Mouse (Mus musculus) MEL (cell line): Measurements from ENCODE around the gene Wdr38. TPM values are rescaled to one million over a fixed set of nuclear protein-coding genes. Genes with fewer than 3 reads are reported as not detected.

Experiments
- DNase-seq: peaks from one replicate; pipeline ENCODE4 v3.0.0; 2011; ENCODE audit warnings: low read depth, low spot score
- H3K27ac ChIP-seq: 2 replicates; pipeline ENCODE4 v1.5.1; 2012; ENCODE audit warnings: low read depth, mild to moderate bottlenecking, control low read depth, low read length, moderate library complexity; ENCODE audit not compliant: control insufficient read depth
- H3K27me3 ChIP-seq, 2 experiments: fragments of 150-350 bp in 1 of 2; sonication (generic) in 1 of 2; 2 replicates each; pipeline ENCODE4 v1.6.1; 2012; ENCODE audit warnings: low read length in 2 of 2, mild to moderate bottlenecking in 2 of 2, improper control_type of control experiment in 1 of 2, moderate library complexity in 1 of 2; ENCODE audit not compliant: insufficient read depth in 2 of 2, control insufficient read depth in 1 of 2
- H3K36me3 ChIP-seq, 2 experiments: 2 replicates each; pipeline ENCODE4 v1.6.1; 2012 to 2014; ENCODE audit warnings: low read length in 2 of 2, improper control_type of control experiment in 1 of 2, inconsistent platforms in 1 of 2, mild to moderate bottlenecking in 1 of 2; ENCODE audit not compliant: insufficient read depth in 2 of 2, control insufficient read depth in 1 of 2
- H3K4me1 ChIP-seq, 2 experiments: fragments of 150-350 bp in 1 of 2; sonication (generic) in 1 of 2; 2 replicates each; pipeline ENCODE4 v1.6.1; 2012; ENCODE audit warnings: low read length in 2 of 2, improper control_type of control experiment in 1 of 2, mild to moderate bottlenecking in 1 of 2; ENCODE audit not compliant: insufficient read depth in 2 of 2, control insufficient read depth in 1 of 2
- H3K4me3 ChIP-seq, 2 experiments: fragments of 150-350 bp in 1 of 2; sonication (generic) in 1 of 2; 2 replicates each; pipeline ENCODE4 v1.5.1; 2012; ENCODE audit warnings: low read depth in 2 of 2, low read length in 2 of 2, mild to moderate bottlenecking in 2 of 2, moderate library complexity in 2 of 2, control low read depth in 1 of 2, improper control_type of control experiment in 1 of 2; ENCODE audit not compliant: control insufficient read depth in 1 of 2, insufficient read depth in 1 of 2
- H3K79me2 ChIP-seq: 2 replicates; pipeline ENCODE4 v1.6.1; 2012; ENCODE audit warnings: mild to moderate bottlenecking, low read length, moderate library complexity; ENCODE audit not compliant: control insufficient read depth, poor library complexity, insufficient read depth
- H3K9ac ChIP-seq: 2 replicates; pipeline ENCODE4 v1.6.1; 2012; ENCODE audit warnings: low read depth, mild to moderate bottlenecking, control low read depth, low read length, moderate library complexity; ENCODE audit not compliant: control insufficient read depth, poor library complexity, severe bottlenecking
- H3K9me3 ChIP-seq: fragments of 150-350 bp; sonication (generic); replicated peaks from 2 replicates; pipeline ENCODE4 v1.6.1; 2012; ENCODE audit warnings: mild to moderate bottlenecking, low read length, improper control_type of control experiment, moderate library complexity; ENCODE audit not compliant: insufficient read depth
- CHD1 ChIP-seq: IDR thresholded peaks from 2 replicates; pipeline ENCODE4 v1.6.1; 2012; ENCODE audit warnings: low read depth, mild to moderate bottlenecking, inconsistent platforms, low read length, improper control_type of control experiment
- CHD2 ChIP-seq: IDR thresholded peaks from 2 replicates; pipeline ENCODE4 v1.6.1; 2011; ENCODE audit warnings: low read length, improper control_type of control experiment
- CTCF ChIP-seq, 3 experiments: IDR thresholded peaks in 2 of 3; conservative IDR thresholded peaks in 1 of 3; 2 replicates each; pipeline ENCODE4 v1.5.1; 2011 to 2012; ENCODE audit warnings: low read length in 3 of 3, low read depth in 2 of 3, mild to moderate bottlenecking in 2 of 3, improper control_type of control experiment in 1 of 3, inconsistent platforms in 1 of 3, mixed read lengths in 1 of 3, moderate library complexity in 1 of 3; ENCODE audit not compliant: control insufficient read depth in 1 of 3, insufficient read depth in 1 of 3, poor library complexity in 1 of 3, severe bottlenecking in 1 of 3
- E2F4 ChIP-seq: IDR thresholded peaks from 2 replicates; pipeline ENCODE4 v1.6.1; 2011; ENCODE audit warnings: low read depth, low read length, improper control_type of control experiment, borderline replicate concordance
- ETS1 ChIP-seq: IDR thresholded peaks from 2 replicates; pipeline ENCODE4 v1.6.1; 2012; ENCODE audit warnings: low read depth, mild to moderate bottlenecking, inconsistent platforms, low read length, improper control_type of control experiment, moderate library complexity
- HCFC1 ChIP-seq: IDR thresholded peaks from 2 replicates; pipeline ENCODE4 v1.6.1; 2012; ENCODE audit warnings: low read depth, mild to moderate bottlenecking, inconsistent platforms, low read length, improper control_type of control experiment, moderate library complexity
- JUND ChIP-seq: IDR thresholded peaks from 2 replicates; pipeline ENCODE4 v1.6.1; 2011; ENCODE audit warnings: low read depth, mild to moderate bottlenecking, improper control_type of control experiment, low read length
- MAFK ChIP-seq: IDR thresholded peaks from 2 replicates; pipeline ENCODE4 v1.6.1; 2011; ENCODE audit warnings: low read depth, mild to moderate bottlenecking, low read length, improper control_type of control experiment, borderline replicate concordance
- MYB ChIP-seq: IDR thresholded peaks from 2 replicates; pipeline ENCODE4 v1.6.1; 2011; ENCODE audit warnings: mild to moderate bottlenecking, low read depth, low read length, improper control_type of control experiment
- MYC ChIP-seq: IDR thresholded peaks from 2 replicates; pipeline ENCODE4 v1.6.1; 2011; ENCODE audit warnings: low read depth, mild to moderate bottlenecking, low read length, improper control_type of control experiment, moderate library complexity
- NELFE ChIP-seq: IDR thresholded peaks from 2 replicates; pipeline ENCODE4 v1.6.1; 2011; ENCODE audit warnings: low read depth, low read length, improper control_type of control experiment
- NRF1 ChIP-seq: IDR thresholded peaks from 2 replicates; pipeline ENCODE4 v1.6.1; 2014; ENCODE audit warnings: low read depth, mild to moderate bottlenecking, inconsistent platforms, low read length, improper control_type of control experiment, moderate library complexity; ENCODE audit not compliant: poor library complexity, insufficient read depth, severe bottlenecking
- POLR2A ChIP-seq, 2 experiments: IDR thresholded peaks; 2 replicates each; pipeline ENCODE4 v1.6.1; 2011 to 2012; ENCODE audit warnings: low read length in 2 of 2, mild to moderate bottlenecking in 2 of 2, control low read depth in 1 of 2, improper control_type of control experiment in 1 of 2, low read depth in 1 of 2, moderate library complexity in 1 of 2; ENCODE audit not compliant: control insufficient read depth in 1 of 2, insufficient read depth in 1 of 2, poor library complexity in 1 of 2
- POLR2AphosphoS2 ChIP-seq: IDR thresholded peaks from 2 replicates; pipeline ENCODE4 v1.6.1; 2011; ENCODE audit warnings: low read length, improper control_type of control experiment
- RCOR1 ChIP-seq: IDR thresholded peaks from 2 replicates; pipeline ENCODE4 v1.6.1; 2012; ENCODE audit warnings: low read depth, mild to moderate bottlenecking, inconsistent platforms, low read length, improper control_type of control experiment
- SIN3A ChIP-seq: IDR thresholded peaks from 2 replicates; pipeline ENCODE4 v1.6.1; 2012; ENCODE audit warnings: low read length, improper control_type of control experiment, inconsistent platforms
- SMC3 ChIP-seq: IDR thresholded peaks from 2 replicates; pipeline ENCODE4 v1.6.1; 2011; ENCODE audit warnings: low read depth, low read length, improper control_type of control experiment
- TBP ChIP-seq: IDR thresholded peaks from 2 replicates; pipeline ENCODE4 v1.8.0; 2011; ENCODE audit warnings: low read depth, low read length, improper control_type of control experiment
- ZC3H11A ChIP-seq: IDR thresholded peaks from 2 replicates; pipeline ENCODE4 v1.6.1; 2012; ENCODE audit warnings: low read depth, mild to moderate bottlenecking, inconsistent platforms, low read length, improper control_type of control experiment
- ZMIZ1 ChIP-seq: IDR thresholded peaks from 2 replicates; pipeline ENCODE4 v1.6.1; 2012; ENCODE audit warnings: low read depth, mild to moderate bottlenecking, inconsistent platforms, low read length, improper control_type of control experiment, moderate library complexity
- polyA plus RNA-seq, 2 experiments: library from polyadenylated mRNA; stranded (reverse) in 1 of 2; unstranded in 1 of 2; fragments of >175 nt in 1 of 2; fragments of >200 nt in 1 of 2; gene quantifications; 2 replicates each; pipeline versions ENCODE4 v1.2.1 to v1.2.4; 2012; ENCODE audit warnings: low replicate concordance in 2 of 2, low read depth in 1 of 2; ENCODE audit not compliant: insufficient read length in 2 of 2, insufficient read depth in 1 of 2, missing spikeins in 1 of 2
- total RNA-seq: library from RNA; depleted of rRNA; stranded (reverse); fragments of 300-350 nt; gene quantifications from 2 replicates; pipeline ENCODE4 v1.2.3, GENCODE M21; 2012

Wdr38 gene
- total and polyA plus RNA-seq, 3 experiments: 0.77 to 0.79 TPM; not detected in 1

- Histone ChIP-seq H3K27me3 (no peaks in the 10 kb centered on the region), H3K36me3 (peaks cover 0 to 13% of the 10 kb centered on the region in 2 experiments; a peak in 3 of 4 replicates), H3K9me3 (no peaks in the 10 kb centered on the region), H3K9ac (peak overlapping the region; percentile 28)
- peak; percentile 63 for DNase-seq
- TF ChIP-seq ZMIZ1 (no peak), MYC (no peak), JUND (no peak), POLR2A (IDR thresholded peaks at IDR 0.05; ENCODE audit: control insufficient read depth in 1 of 2, insufficient read depth in 1 of 2, low read depth in 1 of 2, low read length in 2 of 2, poor library complexity in 1 of 2) (no peak), CTCF (IDR thresholded peaks at IDR 0.05 in 2 of 3, conservative IDR thresholded peaks at IDR 0.05 in 1 of 3; ENCODE audit: control insufficient read depth in 1 of 3, insufficient read depth in 1 of 3, low read depth in 2 of 3, low read length in 3 of 3, poor library complexity in 1 of 3, severe bottlenecking in 1 of 3) (no peak)
- TF ChIP-seq, all 39 proteins: peak for 0
- H3K4me1 ChIP-seq: peaks cover 0 to 11% of the 10 kb centered on the region in 2 experiments; a peak in 3 of 4 replicates
- peak overlapping the region; percentile 0; the same call in 1 of the 2 replicates for H3K27ac ChIP-seq
- peak overlapping the region in 1 of 2 experiments; percentile 56; a peak in 1 of 4 replicates for H3K4me3 ChIP-seq
- peaks cover 29% of the 10 kb centered on the region for H3K79me2 ChIP-seq
Observed at GRCm38 (mm10) chr2:38999381-38999780, 2.1 kb downstream of the Wdr38 start.

- Histone ChIP-seq H3K4me3 (no peak overlapping the region), H3K79me2 (peaks cover 34% of the 10 kb centered on the region), H3K27ac (no peak overlapping the region), H3K9me3 (no peaks in the 10 kb centered on the region), H3K9ac (no peak overlapping the region), H3K36me3 (peaks cover 0 to 13% of the 10 kb centered on the region in 2 experiments; a peak in 3 of 4 replicates), H3K27me3 (no peaks in the 10 kb centered on the region), H3K4me1 (peaks cover 0 to 11% of the 10 kb centered on the region in 2 experiments; a peak in 3 of 4 replicates)
- TF ChIP-seq NELFE: peak; percentile 39; the same call in 1 of the 2 replicates
- no peak for TF ChIP-seq ETS1
- TF ChIP-seq E2F4: no peak
- TF ChIP-seq NRF1: no peak
- no peak for TF ChIP-seq ZC3H11A
- TF ChIP-seq TBP: no peak
- TF ChIP-seq SMC3: peak; percentile 3; the same call in 1 of the 2 replicates
- peak; percentile 4 to 66; a peak in 2 of 4 replicates for TF ChIP-seq POLR2A (IDR thresholded peaks at IDR 0.05; ENCODE audit: control insufficient read depth in 1 of 2, insufficient read depth in 1 of 2, low read depth in 1 of 2, low read length in 2 of 2, poor library complexity in 1 of 2)
- no peak for TF ChIP-seq CHD1
- TF ChIP-seq SIN3A: no peak
- TF ChIP-seq HCFC1: 0 out of 2 replicates have a peak, but pooled peaks have one; percentile 37
- TF ChIP-seq POLR2AphosphoS2: peak; percentile 92
- TF ChIP-seq ZMIZ1: no peak; the same call in 1 of the 2 replicates
- TF ChIP-seq MYB: 0 out of 2 replicates have a peak, but pooled peaks have one; percentile 31
- peak; percentile 46; the same call in 1 of the 2 replicates for TF ChIP-seq CHD2
- TF ChIP-seq MAFK: no peak
- TF ChIP-seq RCOR1: no peak
- no peak for DNase-seq
Observed at GRCm38 (mm10) chr2:38999910-39000586, 2.8 kb downstream of the Wdr38 start.
